In the genomic region with DNA sequence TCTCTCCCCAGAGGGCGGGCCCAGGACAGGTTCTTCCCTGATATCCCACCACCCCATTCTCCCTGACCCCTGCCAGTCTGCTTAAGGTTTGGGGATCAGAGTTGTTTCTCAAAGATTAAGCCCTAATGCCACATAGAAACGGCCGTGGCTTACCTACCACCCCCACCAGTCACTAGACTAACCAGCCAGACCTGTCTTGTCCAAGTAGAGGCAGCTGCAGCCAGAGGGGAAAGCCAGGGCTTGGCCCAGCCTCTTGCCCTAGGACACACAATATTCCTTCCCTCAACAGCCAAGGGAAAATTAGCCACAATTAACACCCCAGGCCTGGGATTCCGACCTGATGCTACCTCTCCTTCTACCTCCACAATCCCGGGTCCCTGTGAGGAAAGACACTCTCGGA, we compare ENCODE assay signal across 8 mouse cellular contexts. TPM values are rescaled to one million over a fixed set of nuclear protein-coding genes. Genes with fewer than 3 reads are reported as not detected.
DNase-seq lines count a peak whose midpoint lies in the region; ATAC-seq and TF ChIP-seq lines count a peak whose summit lies in the region.

No protein-coding gene starts in this region.

- H3K27ac ChIP-seq in cerebellum, adult 2 months (ENCODE audit: insufficient read depth, low read length), result peak overlapping the region; percentile 60
- peak overlapping the region; percentile 68 for H3K27ac ChIP-seq in liver, embryonic 12.5 days

- 36% methylated on average over 6 of the region's 6 CpGs for WGBS in cerebellum, adult 2 months
- WGBS in liver, embryonic 12.5 days (ENCODE audit: insufficient replicate concordance), result 48% methylated on average over 6 of the region's 6 CpGs

- peak overlapping the region; percentile 54 for H3K4me3 ChIP-seq in cerebellum, adult 2 months (replicated peaks; ENCODE audit: insufficient read depth, low read depth, low read length)
- peak overlapping the region; percentile 77 for H3K4me3 ChIP-seq in liver, embryonic 12.5 days

- H3K9ac ChIP-seq in liver, embryonic 12.5 days, result peak overlapping the region; percentile 88

- H3K4me2 ChIP-seq in liver, embryonic 12.5 days, result peak overlapping the region; percentile 98

- no peak for ATAC-seq in liver, embryonic 12.5 days

- no peaks in the 10 kb centered on the region for H3K9me3 ChIP-seq in liver, embryonic 12.5 days (replicated peaks)

- TF ChIP-seq CTCF in cerebellum, adult 2 months (IDR thresholded peaks at IDR 0.05; ENCODE audit: borderline replicate concordance, insufficient read depth, low read depth, low read length), result no peak

- H3K27me3 ChIP-seq in cerebellum, adult 2 months (ENCODE audit: control insufficient read depth, insufficient read depth, low read length), result no peaks in the 10 kb centered on the region
- H3K27me3 ChIP-seq in liver, embryonic 12.5 days (replicated peaks), result peaks cover 75% of the 10 kb centered on the region

- H3K36me3 ChIP-seq in liver, embryonic 12.5 days, result peaks cover 14% of the 10 kb centered on the region

- no peak for TF ChIP-seq POLR2A in cerebellum, adult 2 months (IDR thresholded peaks at IDR 0.05; ENCODE audit: borderline replicate concordance, insufficient read depth, low read length)

- DNase-seq in cerebellum, adult 2 months, result no peak
- DNase-seq in cerebellum, postnatal 10 days, result no peak
- peak; percentile 44 to 54 for DNase-seq in urinary bladder, adult 18-20 months (ENCODE audit: low spot score in 2 of 2)
- no peak for DNase-seq in urinary bladder, postnatal 10 days (ENCODE audit: low spot score)
- peak; percentile 40 for DNase-seq in skeletal muscle tissue, adult 2 months (ENCODE audit: low read depth, low spot score)
- no peak for DNase-seq in layer of hippocampus, postnatal 25 days (ENCODE audit: extremely low spot score in 1 of 2, low spot score in 1 of 2)
- DNase-seq in thymus, postnatal 36 days, result no peak

- peaks cover 26% of the 10 kb centered on the region for H3K4me1 ChIP-seq in cerebellum, adult 2 months (ENCODE audit: control insufficient read depth, insufficient read depth, low read length)
- peaks cover 64% of the 10 kb centered on the region for H3K4me1 ChIP-seq in liver, embryonic 12.5 days

RNA-seq across cellular contexts. Expression of gene Chd3, which starts 3.5 kb away (rescaled TPM):
- 111 and 115 TPM in 2 replicates for polyA plus RNA-seq in cerebellum, adult 2 months (2012; rRNA removed)
- 4.7 and 6.4 TPM in 2 replicates for polyA plus RNA-seq in liver, embryonic 12.5 days (2016; fragmentation: Nextera tagmentation; extraction: Ambion mirVana)
- total RNA-seq in layer of hippocampus, postnatal 25 days (2021), result 100 to 1,000 TPM; 504 to 538 TPM

RNA-seq across cellular contexts. Expression of gene Rnf227, which starts 25.5 kb away (rescaled TPM):
- polyA plus RNA-seq in cerebellum, adult 2 months (2012; rRNA removed), result 130 and 135 TPM in 2 replicates
- polyA plus RNA-seq in liver, embryonic 12.5 days (2016; fragmentation: Nextera tagmentation; extraction: Ambion mirVana), result 1.5 and 1.7 TPM in 2 replicates
- 100 to 1,000 TPM; 103 to 110 TPM for total RNA-seq in layer of hippocampus, postnatal 25 days (2021)

RNA-seq across cellular contexts. Expression of gene Naa38, which starts 29.6 kb away (rescaled TPM):
- 193 and 200 TPM in 2 replicates for polyA plus RNA-seq in cerebellum, adult 2 months (2012; rRNA removed)
- 111 and 119 TPM in 2 replicates for polyA plus RNA-seq in liver, embryonic 12.5 days (2016; fragmentation: Nextera tagmentation; extraction: Ambion mirVana)
- 100 to 1,000 TPM; 100 to 116 TPM for total RNA-seq in layer of hippocampus, postnatal 25 days (2021)

RNA-seq across cellular contexts. Expression of gene Cyb5d1, which starts 29.7 kb away (rescaled TPM):
- polyA plus RNA-seq in cerebellum, adult 2 months (2012; rRNA removed), result 40.2 and 41.9 TPM in 2 replicates
- polyA plus RNA-seq in liver, embryonic 12.5 days (2016; fragmentation: Nextera tagmentation; extraction: Ambion mirVana), result 15.1 and 15.7 TPM in 2 replicates
- 10 to 100 TPM; 40.8 to 43.6 TPM for total RNA-seq in layer of hippocampus, postnatal 25 days (2021)

RNA-seq across cellular contexts. Expression of gene Tmem88, which starts 32.3 kb away (rescaled TPM):
- polyA plus RNA-seq in cerebellum, adult 2 months (2012; rRNA removed), result 5.7 and 6.0 TPM in 2 replicates
- polyA plus RNA-seq in liver, embryonic 12.5 days (2016; fragmentation: Nextera tagmentation; extraction: Ambion mirVana), result 14.4 and 15.4 TPM in 2 replicates
- 1 to 10 TPM; 2.5 TPM for total RNA-seq in layer of hippocampus, postnatal 25 days (2021)

Comparison
In these comparisons a context has a peak if more than half of its experiments do, and no peak if none do; other contexts are left out.
1. DNase-seq: peak in urinary bladder, adult 18-20 months (2 of 2) and skeletal muscle tissue, adult 2 months (single experiment); none in cerebellum, adult 2 months (0 of 2), cerebellum, postnatal 10 days (0 of 2), urinary bladder, postnatal 10 days (single experiment), layer of hippocampus, postnatal 25 days (0 of 2) and thymus, postnatal 36 days (0 of 2).
2. RNA of gene Chd3, which starts 3.5 kb away (polyA plus RNA-seq): 111 to 115 TPM in cerebellum, adult 2 months; 4.7 to 6.4 TPM in liver, embryonic 12.5 days; every median in the first group is over 10 times any median in the second.
3. RNA of gene Rnf227, which starts 25.5 kb away (polyA plus RNA-seq): 130 to 135 TPM in cerebellum, adult 2 months; 1.5 to 1.7 TPM in liver, embryonic 12.5 days; every median in the first group is over 10 times any median in the second.